Mouse (Mus musculus) retina, postnatal 7 days (tissue): ENCODE measurements around the gene Baiap2l2.

ENCODE experiments used
- DNase-seq: peaks from one replicate; pipeline ENCODE4 v3.0.0-alpha.2; 2012; ENCODE audit warnings: low read depth, low spot score

Baiap2l2 gene

DNA sequence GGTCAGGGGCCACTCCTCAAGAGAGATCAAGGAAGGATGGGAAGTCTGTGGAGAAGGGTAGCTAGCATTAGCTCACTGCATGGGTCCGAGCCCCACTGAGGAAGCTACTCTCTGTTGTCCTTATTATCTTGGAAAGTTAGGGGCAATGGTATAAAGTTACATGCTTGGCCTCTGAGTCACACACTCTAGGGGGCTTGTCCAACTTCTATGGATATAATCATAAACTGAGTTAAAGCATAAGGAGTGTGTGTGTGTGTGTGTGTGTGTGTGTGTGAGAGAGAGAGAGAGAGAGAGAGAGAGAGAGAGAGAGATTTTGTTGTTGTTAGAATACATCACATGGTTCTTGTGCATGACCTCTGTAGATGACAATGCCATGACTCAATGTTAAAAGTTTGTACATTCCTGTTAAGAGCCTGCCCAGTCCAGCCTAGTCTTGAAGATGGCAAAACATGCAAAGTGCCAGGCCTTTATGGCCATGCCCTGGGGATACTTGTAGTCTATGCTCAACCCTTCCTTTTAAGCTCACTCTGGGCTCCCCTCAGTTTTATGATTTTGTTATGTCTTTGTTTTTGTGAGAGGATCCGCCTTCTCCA is 14.3 kb upstream of the Baiap2l2 start:
- DNase-seq: no peak

DNA sequence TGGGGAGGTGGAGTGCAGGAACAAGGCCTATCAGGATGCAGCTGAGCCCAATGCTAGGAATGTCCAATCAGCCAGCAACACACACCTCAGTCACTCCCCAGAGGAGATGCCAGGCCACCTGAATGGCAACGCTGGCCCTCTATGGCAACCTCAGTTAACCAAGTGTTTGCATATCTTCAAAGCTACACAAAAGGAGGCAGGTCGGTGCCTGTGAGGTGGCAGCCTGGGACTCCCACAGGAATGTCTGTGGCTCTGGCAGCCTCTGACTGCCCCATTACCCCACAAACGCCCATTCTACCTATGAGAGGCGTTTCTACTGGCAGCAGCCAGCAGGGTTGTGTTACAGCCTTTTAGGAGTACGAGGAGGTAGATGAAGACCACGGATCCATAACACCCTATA is 13.2 kb upstream of the Baiap2l2 start:
- DNase-seq: no peak

DNA sequence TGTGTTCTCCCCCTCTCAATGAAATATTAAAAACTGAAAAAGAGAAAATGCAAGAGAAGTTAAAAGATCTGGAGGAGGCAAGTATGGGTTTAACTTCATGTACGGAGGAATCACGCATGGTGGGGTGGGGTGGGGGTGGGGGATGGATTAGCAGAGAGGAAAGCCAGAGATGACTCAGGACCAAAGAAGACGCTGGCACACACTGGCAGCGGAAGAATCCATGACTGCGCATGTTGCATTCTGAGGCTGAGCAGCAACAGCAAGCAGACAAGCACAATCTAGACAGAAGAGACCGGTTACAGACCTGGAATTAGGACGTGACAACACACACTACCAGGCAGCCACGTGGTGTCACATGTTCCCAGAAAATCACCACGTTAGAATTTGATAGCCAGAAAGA is 7.4 kb upstream of the Baiap2l2 start:
- DNase-seq: no peak

DNA sequence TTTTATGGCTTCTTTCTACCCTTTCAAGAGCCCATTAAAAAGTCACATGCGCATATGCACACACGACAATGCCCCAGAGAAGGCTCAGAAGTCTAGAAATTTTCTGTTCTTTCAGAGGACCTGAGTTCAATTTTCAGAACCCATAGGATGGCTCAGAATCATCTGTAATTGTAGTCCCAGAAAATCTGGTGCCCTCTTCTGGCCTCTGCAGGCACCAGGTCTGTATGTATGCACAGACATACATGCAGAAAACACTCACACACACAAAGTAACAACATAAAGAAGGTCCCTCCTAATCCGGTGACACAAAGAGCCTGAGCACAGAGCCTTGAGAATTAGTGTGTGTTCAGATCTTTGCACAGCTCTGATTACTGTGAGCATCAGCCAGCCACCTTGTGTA is 5.0 kb upstream of the Baiap2l2 start:
- DNase-seq: no peak

GRCm38 (mm10) chr15:79289441-79289840 is 4.1 kb upstream of the Baiap2l2 start:
- DNase-seq: no peak

DNA sequence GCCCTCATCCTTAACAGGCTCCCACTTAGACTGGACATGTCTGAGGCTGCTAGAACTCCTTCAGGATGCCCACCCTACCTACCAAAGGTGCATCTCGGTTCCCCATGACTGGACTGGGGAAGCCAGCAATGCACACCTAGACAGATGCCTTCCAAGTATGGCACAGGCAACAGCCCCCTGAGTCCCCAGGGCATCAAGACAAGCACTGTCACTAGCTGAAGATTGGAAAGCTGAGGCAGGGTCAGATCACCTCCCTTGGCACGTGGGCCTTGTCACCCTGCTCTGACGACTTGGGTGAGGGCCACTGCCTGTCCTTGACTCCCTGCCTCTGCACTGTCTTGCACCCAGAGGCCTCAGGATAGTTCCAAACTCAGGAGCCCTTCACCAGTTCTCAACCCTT is 3.0 kb upstream of the Baiap2l2 start:
- no peak for DNase-seq

- DNase-seq: no peak
Observed at GRCm38 (mm10) chr15:79287091-79287490, 1.8 kb upstream of the Baiap2l2 start.

GRCm38 (mm10) chr15:79286141-79286540 is 804 bp upstream of the Baiap2l2 start:
- DNase-seq: no peak

- no peak for DNase-seq
Observed at GRCm38 (mm10) chr15:79283371-79283770, 2.0 kb downstream of the Baiap2l2 start.

GRCm38 (mm10) chr15:79282434-79282833 is 2.9 kb downstream of the Baiap2l2 start:
- no peak for DNase-seq

DNA sequence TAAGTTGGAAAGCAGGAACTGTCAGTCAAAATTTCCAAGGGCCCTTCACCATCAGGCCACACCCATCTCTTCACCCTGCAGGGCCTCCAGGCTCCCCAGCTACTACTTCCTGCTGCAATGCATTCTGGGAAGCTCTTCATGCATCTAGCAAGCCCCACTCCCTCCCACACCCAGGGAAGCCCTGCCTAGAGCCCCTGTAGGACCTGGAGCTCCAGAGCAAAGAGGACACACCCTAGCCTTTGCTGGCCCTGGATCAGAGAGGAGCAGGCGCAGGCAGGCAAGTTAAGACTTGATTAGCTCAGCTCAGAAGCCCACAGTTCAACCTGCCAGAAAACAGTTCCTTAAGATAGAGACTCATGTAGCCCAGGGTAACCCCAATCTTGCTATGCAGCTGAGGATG is 3.9 kb downstream of the Baiap2l2 start:
- no peak for DNase-seq

GRCm38 (mm10) chr15:79280850-79281249 is 4.5 kb downstream of the Baiap2l2 start:
- no peak for DNase-seq

DNA sequence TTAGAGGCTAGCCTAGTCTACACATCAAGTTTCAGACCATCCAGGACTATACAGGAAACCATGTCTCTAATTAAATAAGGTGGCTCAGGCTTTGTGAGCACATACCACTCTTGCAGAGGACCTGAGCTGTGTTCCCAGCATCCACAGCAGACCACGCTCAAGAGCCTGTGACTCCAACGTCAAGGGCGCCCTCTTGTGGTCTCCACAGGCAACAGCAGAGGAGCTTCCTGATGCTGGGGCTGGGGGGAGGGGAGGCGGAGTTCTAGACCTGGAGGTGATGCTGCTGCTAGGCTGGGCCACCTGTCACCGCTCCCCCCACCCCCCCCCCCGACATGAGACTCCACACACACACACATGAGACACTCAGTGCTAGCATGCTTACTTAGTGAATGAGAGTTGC is 5.1 kb downstream of the Baiap2l2 start:
- DNase-seq: no peak

DNA sequence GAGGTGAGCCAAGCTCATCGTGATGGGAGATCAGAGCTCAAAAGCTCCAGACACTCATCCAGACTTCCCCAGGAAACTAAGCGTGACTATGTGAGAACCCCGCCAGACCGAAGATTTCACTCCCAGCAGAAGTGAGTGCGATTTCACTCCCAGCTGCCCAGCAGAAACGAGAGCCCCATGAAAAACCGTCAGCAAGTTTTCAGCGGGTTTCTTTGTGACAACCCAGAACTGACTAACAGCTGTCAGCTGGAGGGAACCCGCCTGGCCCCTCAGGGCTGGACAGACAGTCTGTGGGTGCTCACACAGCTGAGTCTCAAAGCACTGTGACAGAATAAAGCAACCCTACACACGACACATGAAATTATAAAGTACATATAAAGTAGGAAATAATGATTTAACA is 7.6 kb downstream of the Baiap2l2 start:
- DNase-seq: no peak

DNA sequence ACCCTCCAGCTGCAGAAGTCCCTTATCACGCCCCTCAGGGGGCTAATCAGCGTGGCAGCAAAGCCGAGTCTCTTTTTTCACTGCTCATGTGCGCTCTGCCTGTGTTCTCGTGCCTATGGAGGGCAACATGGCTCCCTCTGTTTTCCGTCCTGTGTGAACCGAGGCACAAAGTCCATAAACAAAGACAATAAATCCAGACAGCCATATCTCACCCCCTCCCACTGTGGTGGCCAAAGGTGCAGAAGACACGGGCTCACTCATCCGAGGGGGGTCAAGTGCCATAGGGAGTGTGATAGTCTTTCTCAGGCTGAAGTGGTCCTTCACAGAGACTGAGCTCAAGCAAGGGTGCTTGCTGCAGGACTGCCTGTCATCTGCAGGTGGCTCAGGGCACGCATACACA is 12.3 kb downstream of the Baiap2l2 start:
- no peak for DNase-seq

DNA sequence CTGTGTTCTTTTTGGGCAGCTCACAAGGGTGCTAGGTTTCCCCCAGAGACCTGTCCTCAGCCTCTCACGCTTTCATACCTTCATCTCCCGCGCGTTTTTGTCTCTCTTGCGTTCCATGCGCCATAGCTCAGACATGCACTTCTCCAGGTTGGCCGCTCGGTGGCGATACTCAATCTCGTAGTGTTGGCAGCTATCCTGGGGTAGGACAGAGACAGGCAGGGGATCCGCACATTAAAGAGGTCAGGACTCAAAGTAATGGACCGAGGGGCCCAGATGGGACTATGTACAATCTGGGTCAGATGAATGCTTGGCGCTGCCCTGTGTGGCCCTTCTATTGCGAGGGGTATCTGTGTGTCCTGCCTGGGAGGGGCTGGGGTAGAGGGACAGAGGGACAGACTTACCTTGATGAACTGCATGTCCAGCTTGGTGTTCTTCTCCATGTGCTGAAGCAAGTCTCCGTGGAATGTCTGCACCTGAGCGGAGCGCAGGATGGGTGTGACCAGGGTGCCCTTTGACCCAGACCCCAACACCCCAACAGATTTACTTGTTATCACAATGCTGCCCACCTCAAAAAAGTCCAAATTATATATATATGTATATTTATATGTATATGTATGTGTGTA is 14.1 kb downstream of the Baiap2l2 start:
- DNase-seq: no peak

DNA sequence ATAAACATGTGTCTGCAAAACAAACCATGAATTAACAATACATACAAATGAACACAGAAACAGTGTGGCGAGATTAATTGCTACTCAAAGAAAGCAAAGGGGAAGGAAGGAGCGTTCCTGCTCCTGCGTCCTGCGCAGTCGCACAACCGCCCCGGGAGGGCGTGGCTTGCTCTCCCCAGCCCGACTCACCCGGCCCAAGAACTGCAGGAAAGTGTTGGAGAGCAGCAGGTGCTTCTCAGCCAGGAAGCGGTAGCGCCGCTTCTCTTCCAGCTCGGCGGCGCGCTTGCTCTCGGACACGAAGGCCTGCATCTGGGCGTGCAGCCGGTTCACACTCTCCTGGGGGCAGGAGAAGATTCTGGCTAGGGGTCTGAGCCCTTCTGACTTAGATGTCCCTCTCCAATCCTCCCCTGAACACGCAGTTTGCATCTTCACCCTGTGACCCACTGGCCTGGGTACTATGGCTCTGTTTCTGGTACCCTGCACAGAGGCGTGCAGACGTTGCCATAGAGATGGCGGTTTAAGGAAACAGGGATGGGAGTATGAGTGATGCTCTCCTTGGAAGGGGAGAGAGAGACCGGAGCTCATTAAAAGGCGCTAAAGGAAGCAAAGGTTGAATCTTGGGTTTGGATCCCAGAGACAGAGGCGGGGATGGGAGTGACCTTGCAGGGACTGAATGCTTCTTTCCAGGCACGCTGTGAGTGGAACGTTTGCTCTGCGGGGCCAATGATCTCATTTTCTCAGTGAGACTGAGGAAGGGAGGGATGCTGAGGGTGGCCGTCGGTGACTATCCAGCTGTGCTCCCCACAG is 14.8 kb downstream of the Baiap2l2 start:
- no peak for DNase-seq

- DNase-seq: no peak
Observed at GRCm38 (mm10) chr15:79268521-79268920, 16.8 kb downstream of the Baiap2l2 start.

DNA sequence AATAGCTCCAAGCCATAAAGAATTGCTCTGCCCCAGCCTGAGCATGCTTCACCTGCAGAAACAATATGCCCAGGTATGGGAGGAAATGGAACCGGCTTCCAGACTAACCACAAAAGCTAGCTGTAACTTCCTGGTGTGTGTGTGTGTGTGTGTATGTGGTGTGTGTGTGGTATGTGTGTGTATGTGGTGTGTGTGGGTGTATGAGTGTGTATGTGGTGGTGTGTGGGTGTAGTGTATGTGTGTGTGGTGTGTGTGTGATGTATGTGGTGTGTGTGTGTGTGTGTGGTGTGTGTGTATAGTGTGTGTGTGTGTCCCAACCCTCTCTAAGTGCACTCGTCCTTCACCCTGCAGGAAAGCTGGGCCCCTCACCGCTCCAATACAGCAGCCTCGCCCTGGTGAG is 20.0 kb downstream of the Baiap2l2 start:
- DNase-seq: no peak

DNA sequence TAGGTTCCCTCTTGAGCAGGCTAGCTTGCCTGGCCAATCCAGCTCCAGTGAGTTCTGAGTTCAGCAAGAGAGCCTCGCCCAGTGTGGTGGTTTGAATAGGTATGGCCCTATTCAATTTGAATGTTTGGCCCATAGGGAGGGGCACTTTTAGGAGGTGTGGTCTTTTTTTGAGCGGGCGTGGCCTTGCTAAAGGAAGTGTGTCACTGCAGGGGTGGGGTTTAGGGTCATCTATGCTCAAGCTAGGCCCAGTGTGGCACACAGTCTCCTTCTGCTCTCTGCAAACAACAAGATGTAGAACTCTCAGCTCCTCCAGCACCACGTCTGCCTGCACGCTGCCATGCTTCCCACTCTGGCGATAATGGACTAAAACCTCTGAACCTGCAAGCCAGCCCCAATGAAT is 21.6 kb downstream of the Baiap2l2 start:
- DNase-seq: no peak

GRCm38 (mm10) chr15:79262786-79263309 is 22.5 kb downstream of the Baiap2l2 start:
- DNase-seq: no peak

DNA sequence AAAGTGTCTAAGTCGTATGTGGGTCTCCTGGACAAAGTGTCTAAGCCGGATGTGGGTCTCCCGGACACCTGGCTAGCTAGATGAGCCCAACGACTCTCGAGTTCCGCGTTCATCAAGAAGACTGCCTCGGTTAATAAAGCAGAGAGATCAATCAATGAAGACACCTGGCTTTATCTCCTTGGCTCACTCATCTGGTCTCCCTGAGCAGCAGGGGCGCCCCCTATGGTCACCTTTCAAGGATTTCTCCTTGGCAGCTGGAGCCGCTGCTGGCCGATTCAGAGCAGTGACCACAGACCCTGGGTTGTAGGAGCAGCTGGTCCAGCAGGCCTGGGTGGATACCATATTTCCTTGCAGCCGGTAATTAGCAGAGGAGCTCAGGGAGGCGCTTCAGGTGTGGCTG is 23.0 kb downstream of the Baiap2l2 start:
- no peak for DNase-seq

DNA sequence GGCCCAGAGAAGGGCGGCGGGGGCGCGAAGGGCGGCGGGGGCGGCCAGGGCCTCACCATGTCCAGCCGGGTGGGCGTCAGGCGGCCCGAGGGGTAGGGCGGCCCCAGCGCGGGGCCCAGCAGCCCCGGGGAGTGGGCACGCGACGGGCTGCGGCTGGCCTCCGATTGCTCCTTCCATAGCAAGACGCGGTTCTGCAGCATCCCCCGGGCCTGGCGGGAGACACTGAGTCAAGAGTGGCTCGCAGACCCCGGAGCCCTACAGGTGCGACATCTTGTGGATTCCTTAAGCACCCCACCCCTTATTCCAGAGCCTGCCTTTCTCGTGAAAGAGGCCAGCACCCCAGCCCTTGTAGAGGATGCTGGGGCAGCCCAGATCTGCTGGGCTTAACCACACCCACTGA is 23.6 kb downstream of the Baiap2l2 start:
- no peak for DNase-seq
